Mouse (Mus musculus) E14TG2a.4 (cell line): Measurements from ENCODE around the gene Ift27.

ENCODE experiments used
- CTCF ChIP-seq: conservative IDR thresholded peaks from 2 replicates; pipeline ENCODE4 v1.5.1; 2014; ENCODE audit warnings: low read length
- NANOG ChIP-seq: IDR thresholded peaks from 2 replicates; pipeline ENCODE4 v1.6.1; 2014; ENCODE audit warnings: borderline replicate concordance, low read length, mixed read lengths
- POU5F1 ChIP-seq: IDR thresholded peaks from 2 replicates; pipeline ENCODE4 v1.6.1; 2014; ENCODE audit warnings: low read length, borderline replicate concordance

GRCm38 (mm10) chr15:78204053-78204847 lies 30.3 kb upstream of the Ift27 start:
- TF ChIP-seq CTCF (no peak), NANOG (no peak), POU5F1 (no peak)
